Mouse (Mus musculus) thymus, adult 2 months (tissue): ENCODE data around the gene Kcnk6. TPM values are rescaled to one million over a fixed set of nuclear protein-coding genes. Genes with fewer than 3 reads are reported as not detected.

Experiments used
- DNase-seq: peaks from one replicate; pipeline ENCODE4 v3.0.0; 2021
- H3K27ac ChIP-seq: fragments of 200-500 bp; 2 replicates; pipeline ENCODE4 v1.5.1; 2012; ENCODE audit warnings: low read length, control low read depth; ENCODE audit not compliant: control insufficient read depth, insufficient read depth
- H3K27me3 ChIP-seq: fragments of 200-500 bp; 2 replicates; pipeline ENCODE4 v1.6.1; 2012; ENCODE audit warnings: mild to moderate bottlenecking, low read length, moderate library complexity, mixed read lengths; ENCODE audit not compliant: control insufficient read depth, insufficient read depth
- H3K36me3 ChIP-seq: fragments of 200-500 bp; 2 replicates; pipeline ENCODE4 v1.6.1; 2012; ENCODE audit warnings: mild to moderate bottlenecking, low read length, moderate library complexity; ENCODE audit not compliant: control insufficient read depth, insufficient read depth
- H3K4me1 ChIP-seq: fragments of 200-500 bp; replicated peaks from 2 replicates; pipeline ENCODE4 v1.6.1; 2012; ENCODE audit warnings: low read length; ENCODE audit not compliant: control insufficient read depth, insufficient read depth
- H3K4me3 ChIP-seq: fragments of 200-500 bp; 2 replicates; pipeline ENCODE4 v1.5.1; 2012; ENCODE audit warnings: mild to moderate bottlenecking, low read length, control low read depth, moderate library complexity; ENCODE audit not compliant: control insufficient read depth, insufficient read depth
- CTCF ChIP-seq: fragments of 200-500 bp; IDR thresholded peaks from 2 replicates; pipeline ENCODE4 v1.5.1; 2012; ENCODE audit warnings: mild to moderate bottlenecking, control low read depth, low read length, moderate library complexity, borderline replicate concordance; ENCODE audit not compliant: control insufficient read depth, poor library complexity, insufficient read depth; ENCODE audit errors: extremely low read depth
- POLR2A ChIP-seq: fragments of 200-500 bp; IDR thresholded peaks from 2 replicates; pipeline ENCODE4 v1.6.1; 2012; ENCODE audit warnings: mild to moderate bottlenecking, low read length, control low read depth, moderate library complexity; ENCODE audit not compliant: control insufficient read depth, poor library complexity, insufficient read depth; ENCODE audit errors: extremely low read depth
- WGBS: fragments of 180-500 bp; shearing (Covaris S2); methylation state at CpG from one replicate; pipeline ENCODE4 v1.1.7; 2018; 5-methylcytosine and 5-hydroxymethylcytosine counted together
- polyA plus RNA-seq: library from polyadenylated mRNA; depleted of rRNA; stranded (reverse); fragments of >200 nt; gene quantifications from 2 replicates; pipeline ENCODE4 v1.2.3, GENCODE M21; 2012

The Kcnk6 gene
- polyA plus RNA-seq, 1 experiment = 37.5 TPM

DNA sequence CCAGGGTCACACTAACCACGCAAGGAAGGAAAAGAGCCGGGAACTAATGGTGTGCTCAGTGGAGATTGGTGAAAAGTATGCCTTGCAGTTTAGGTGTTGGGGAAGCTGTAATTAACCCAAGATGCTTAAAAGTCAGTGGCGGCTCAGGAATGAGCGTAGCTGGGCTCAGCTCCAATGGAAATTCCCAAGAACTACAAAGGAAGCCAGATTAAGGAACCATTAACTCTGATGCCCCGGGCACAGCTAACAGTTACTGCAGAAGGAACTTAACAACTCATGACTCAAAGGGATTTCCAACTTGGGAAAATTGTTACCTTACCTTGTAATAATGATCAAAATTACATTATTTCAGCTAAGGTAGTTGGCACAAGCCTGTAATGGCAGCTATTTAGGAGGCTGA lies 44.4 kb upstream of the Kcnk6 start:
- no peak for TF ChIP-seq CTCF
- no peak for TF ChIP-seq POLR2A
- Histone ChIP-seq H3K4me1 (peaks cover 29% of the 10 kb centered on the region), H3K4me3 (no peak overlapping the region), H3K27me3 (no peaks in the 10 kb centered on the region), H3K27ac (no peak overlapping the region; the same call in 1 of the 2 replicates), H3K36me3 (peaks cover 4% of the 10 kb centered on the region; the same call in 1 of the 2 replicates)
- 88% methylated on average over 5 of the region's 5 CpGs for WGBS
- no peak for DNase-seq

DNA sequence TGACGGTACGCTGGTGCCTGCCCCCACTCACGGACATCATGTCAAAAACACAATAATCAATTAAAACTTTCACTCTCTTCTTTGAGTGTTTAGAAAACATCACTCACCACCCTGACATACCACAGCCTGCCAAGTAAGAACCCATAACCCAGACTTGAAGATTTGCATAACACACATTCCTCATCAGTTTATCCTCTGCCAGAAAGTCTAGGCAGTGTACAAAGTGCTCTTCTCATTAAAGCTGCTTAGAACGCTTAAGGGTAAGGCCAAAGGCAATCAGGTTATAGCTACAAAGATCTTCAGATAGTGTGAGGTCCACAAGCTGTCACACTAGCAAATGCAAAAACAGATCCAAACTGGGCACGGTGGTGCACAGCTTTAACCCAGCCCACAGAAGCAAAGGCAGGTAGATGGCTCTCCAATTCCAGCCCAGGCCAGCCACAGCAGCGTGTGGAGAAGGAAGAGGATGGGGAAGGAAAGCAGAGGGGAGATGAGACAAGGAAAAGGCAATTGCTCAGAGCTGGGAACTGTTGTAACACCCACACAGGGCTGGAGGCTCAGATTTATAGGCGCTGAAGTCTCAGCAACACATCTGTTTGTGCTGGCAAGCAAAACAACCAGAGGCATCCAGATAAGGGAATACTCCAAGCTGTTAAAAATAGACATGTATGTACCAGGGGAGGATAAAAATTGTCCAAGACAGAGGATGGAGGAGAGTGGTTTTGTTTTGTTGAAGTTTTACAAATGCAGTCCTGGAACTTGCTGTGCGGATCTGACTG lies 39.6 kb upstream of the Kcnk6 start:
- DNase-seq = no peak
- 86% methylated on average over 8 of the region's 8 CpGs for WGBS
- H3K4me3 ChIP-seq = no peak overlapping the region
- H3K27me3 ChIP-seq = no peaks in the 10 kb centered on the region
- H3K27ac ChIP-seq = peak overlapping the region; percentile 40; the same call in 1 of the 2 replicates
- peaks cover 4% of the 10 kb centered on the region; the same call in 1 of the 2 replicates for H3K36me3 ChIP-seq
- TF ChIP-seq CTCF (no peak), POLR2A (no peak)
- H3K4me1 ChIP-seq = peaks cover 21% of the 10 kb centered on the region

DNA sequence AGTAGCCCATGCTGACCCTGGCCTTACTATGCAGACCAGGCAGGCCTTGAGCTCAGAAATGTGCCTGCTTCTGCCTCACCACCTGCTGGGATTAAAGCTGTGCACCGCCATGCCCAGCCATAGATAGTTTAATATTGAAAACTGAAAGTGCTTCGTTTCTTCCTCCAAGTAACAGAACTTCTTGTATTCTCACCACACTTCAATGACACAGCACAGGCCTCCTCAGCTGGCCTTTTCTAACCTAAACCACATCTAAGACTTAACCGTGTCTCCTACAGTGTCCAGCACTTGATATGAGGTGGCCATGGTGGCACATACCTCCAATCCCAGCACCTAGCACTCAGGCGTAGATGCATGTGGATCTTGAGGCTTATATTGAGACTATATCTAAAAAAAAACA lies 38.1 kb upstream of the Kcnk6 start:
- 19% methylated on average over 4 of the region's 4 CpGs for WGBS
- Histone ChIP-seq H3K4me3 (no peak overlapping the region), H3K36me3 (peaks cover 4% of the 10 kb centered on the region; the same call in 1 of the 2 replicates), H3K27ac (peak overlapping the region; percentile 26; the same call in 1 of the 2 replicates), H3K4me1 (peaks cover 25% of the 10 kb centered on the region), H3K27me3 (no peaks in the 10 kb centered on the region)
- TF ChIP-seq POLR2A (no peak), CTCF (no peak)
- no peak for DNase-seq

DNA sequence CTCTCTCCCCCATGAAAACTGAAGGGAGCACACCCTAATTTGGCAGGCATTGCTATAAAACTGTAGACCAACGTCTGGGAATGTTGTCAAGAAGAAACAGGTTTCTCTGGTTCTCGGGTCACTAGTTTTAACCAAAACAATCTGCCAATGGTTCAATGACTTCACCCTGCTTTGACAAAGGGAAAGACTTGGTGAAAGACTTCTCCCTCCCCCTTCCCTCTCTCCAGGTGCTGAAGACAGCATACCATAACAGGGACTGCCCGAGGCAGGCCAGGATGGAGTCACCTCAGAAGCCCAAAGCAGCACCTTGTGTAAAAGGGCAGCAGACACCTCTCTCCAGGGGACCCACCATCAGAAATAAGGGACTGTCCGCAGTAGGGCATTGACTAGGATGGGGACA lies 34.6 kb upstream of the Kcnk6 start:
- Histone ChIP-seq H3K4me3 (no peak overlapping the region), H3K27me3 (no peaks in the 10 kb centered on the region), H3K36me3 (no peaks in the 10 kb centered on the region), H3K27ac (no peak overlapping the region), H3K4me1 (peaks cover 28% of the 10 kb centered on the region)
- no peak for DNase-seq
- 91% methylated on average over 4 of the region's 4 CpGs for WGBS
- TF ChIP-seq CTCF (no peak), POLR2A (no peak)

DNA sequence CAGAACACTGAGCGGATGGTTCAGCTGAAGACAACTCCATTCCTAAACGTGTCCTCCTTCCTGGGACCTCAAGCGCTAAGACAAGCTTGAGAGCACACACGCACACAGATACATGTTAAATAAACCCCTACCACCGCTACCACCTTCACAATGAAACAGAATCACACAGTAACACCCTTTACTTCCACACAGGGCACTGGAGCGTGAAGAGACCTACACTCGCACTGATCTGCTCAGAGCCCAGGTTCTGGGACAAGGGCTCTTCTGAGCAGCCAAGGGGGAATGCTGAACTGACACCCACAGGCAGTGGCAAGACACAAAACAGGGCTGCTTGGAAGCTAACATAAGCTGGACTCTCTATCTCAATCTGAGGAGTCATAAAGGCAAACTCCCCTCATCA lies 33.3 kb upstream of the Kcnk6 start:
- no peaks in the 10 kb centered on the region for H3K36me3 ChIP-seq
- H3K4me3 ChIP-seq = no peak overlapping the region
- no peak for DNase-seq
- no peak overlapping the region for H3K27ac ChIP-seq
- 91% methylated on average over 7 of the region's 7 CpGs for WGBS
- no peaks in the 10 kb centered on the region for H3K27me3 ChIP-seq
- H3K4me1 ChIP-seq = peaks cover 27% of the 10 kb centered on the region
- TF ChIP-seq POLR2A = no peak
- TF ChIP-seq CTCF = no peak

DNA sequence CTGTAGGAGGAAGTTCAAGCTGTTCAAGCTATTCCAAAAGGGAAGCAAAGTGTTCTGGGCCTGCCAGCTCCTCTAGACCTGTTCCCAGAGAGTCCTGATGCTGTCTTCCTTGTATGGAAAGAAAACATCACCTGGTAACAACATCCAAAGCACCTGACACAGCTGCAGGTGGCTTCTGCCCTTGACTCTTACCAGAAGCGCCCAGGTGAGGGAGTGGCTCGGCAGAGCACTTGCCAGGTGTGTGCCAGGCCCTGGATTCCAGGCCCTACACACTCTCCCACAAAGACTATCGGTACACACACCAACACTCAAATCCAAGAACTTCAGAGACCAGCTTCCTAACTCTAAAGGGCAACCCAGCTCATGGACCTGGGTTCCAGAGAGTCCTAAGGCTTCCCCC lies 31.5 kb upstream of the Kcnk6 start:
- Histone ChIP-seq H3K27ac (no peak overlapping the region), H3K4me3 (no peak overlapping the region), H3K27me3 (no peaks in the 10 kb centered on the region), H3K4me1 (peaks cover 33% of the 10 kb centered on the region), H3K36me3 (peaks cover 11% of the 10 kb centered on the region)
- DNase-seq = no peak
- TF ChIP-seq CTCF (no peak), POLR2A (no peak)
- WGBS = 95% methylated on average over 3 of the region's 3 CpGs
